Mouse (Mus musculus) cerebellum, postnatal 36 days (tissue): Measurements from ENCODE around the gene Coro1c.
"Not testable (repeated sequence)": the region's sequence is repeated elsewhere in the genome, so short reads cannot be mapped to it uniquely, and the experiment has no call there.

ENCODE experiments used
- DNase-seq, 2 experiments: peaks; one replicate each; pipeline ENCODE4 v3.0.0; 2021 to 2022; ENCODE audit warnings: mixed read lengths in 2 of 2

Coro1c gene

DNA sequence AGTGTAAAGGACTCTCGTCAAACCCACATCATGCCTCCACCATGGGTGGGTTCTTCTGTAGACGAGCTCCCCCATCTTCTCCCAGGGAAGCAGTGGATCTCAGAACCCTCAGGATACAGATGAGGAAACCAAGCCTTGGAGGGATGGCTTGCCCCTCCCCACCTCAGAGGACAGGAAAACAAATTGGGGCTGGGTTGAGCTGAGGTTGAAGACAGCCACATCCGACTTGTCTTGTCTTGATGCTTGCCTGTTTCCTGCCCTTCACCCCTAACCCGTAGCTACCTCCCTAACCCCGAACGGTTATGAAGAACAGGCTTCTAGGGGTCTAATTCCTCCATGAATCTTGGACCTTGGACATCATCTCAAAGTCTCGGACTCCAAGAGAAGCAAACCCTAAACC, 83.0 kb downstream of the Coro1c start:
- no peak for DNase-seq

DNA sequence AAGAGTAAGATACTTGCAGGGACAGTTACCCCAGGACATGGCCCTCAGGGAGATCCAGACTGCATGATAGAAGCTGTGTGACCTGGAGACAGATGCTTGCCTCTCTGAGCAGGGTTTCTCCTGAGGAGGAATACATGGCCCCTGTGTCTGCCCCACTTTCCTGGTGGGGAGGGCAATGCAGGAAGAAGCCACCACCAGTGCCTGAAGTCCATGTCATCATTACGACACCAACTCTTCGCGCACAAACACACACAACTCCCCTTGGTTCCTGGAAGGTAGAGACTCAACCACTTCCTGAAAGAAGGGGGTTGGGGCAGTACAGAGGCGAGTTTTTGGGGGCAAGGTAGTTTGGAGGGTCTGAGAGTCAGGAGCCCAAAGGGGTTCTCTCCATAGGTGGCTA, 84.3 kb downstream of the Coro1c start:
- DNase-seq, result no peak

DNA sequence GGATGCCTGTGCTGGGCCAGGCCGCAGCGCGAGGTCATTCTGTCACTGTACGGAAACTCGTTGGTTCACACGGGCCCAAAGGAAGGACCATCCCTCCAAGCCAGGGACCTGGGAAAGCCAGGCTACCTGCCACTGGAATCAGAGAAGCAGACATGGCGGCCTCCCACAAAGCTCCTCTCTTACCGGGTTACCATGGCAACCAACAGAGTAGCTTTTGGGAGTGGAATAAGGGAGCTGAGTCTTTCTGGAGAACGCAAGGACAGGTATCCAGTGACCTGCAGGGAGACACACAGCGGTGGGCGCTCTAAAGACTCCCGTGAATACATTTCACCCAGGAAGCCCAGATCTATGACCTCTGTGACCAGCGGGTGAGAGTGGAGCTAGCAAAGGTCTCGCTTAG, 90.0 kb downstream of the Coro1c start:
- DNase-seq, result no peak

DNA sequence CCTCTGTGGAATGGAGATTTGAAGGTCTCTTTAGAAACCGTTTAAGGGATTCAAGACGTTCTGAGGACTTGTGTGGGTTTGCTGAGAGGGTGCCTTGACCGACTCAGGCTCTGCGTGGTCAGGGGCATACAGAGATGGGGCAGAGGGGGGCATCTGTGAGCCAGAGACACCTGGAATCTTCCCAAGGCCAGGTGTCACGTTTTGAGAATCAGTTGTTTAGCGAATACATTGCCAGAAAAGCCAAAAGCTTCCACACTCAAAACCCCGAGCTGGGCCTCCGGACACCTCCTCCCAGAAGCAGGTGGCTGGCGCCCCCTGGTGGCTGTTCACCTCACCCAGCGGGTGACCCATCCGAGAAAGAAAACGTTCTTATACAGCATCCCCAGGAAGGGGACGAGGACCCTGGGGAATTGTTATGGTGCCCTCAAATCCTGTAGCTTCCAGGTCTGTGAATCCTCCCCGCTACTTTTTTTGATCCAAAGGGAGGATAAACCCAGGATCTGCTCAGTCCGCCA, 92.9 kb downstream of the Coro1c start:
- peak; percentile 68 to 84 for DNase-seq

DNA sequence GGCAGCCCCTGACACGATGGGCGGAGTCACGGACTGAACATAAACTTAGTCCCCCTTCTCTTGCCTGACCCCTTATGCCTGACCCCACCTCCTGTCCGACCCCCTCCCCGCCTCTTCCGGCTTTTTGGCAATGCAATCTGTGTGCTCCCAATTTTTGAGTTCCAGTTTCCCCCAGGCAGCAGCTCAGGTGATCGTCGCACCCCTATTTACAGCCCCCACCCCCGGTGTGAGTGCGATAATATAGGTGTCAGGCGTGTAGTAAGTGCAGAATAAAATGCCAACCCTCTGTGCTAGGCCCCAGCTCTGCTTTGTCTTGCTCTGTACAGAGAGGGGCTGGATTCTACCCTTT, 93.5 kb downstream of the Coro1c start:
- DNase-seq, result no peak

DNA sequence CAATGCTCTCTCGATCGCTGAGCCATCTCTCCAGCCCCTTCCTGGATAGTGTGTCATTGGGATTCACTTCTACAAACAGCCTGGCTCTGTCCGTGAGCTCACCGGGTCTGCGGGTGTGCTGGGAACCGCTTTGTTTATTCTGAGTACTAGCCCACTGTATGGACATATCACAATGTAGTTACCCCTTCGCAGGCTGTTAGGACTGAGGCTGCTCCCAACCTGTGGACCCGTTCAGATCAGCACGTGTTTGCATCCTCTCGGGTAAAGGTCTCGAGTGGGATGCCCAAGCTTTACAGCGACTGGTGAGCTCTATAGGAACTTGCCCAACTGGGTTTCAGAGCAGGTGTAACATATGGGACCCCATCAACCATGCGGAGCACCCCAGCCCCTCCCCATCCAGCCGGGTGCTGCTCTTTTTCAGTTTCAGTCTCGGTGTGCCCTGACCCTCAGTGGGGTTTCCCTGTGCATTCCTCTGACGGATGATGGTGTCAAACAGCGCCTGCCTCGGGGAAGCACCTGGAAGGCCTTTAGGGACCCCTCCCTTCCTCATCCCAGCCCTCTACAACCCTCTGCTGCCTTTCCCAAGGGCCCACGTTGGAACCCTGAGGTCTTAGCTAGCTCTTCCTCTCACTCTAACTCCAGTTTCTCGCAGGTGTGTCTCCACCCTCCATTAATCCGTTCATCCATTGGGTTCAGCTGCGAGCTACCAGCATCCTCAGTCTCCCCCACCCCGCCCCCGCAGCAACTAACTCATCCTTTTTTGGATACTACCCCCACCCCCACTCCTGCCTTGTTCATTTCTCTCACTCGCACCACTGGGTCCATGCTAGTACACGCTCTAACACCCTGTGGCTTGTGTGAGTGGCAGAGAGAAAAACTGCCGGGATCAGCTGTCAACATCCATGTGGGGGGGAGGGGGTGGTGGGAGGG, 94.2 kb downstream of the Coro1c start:
- no peak for DNase-seq

DNA sequence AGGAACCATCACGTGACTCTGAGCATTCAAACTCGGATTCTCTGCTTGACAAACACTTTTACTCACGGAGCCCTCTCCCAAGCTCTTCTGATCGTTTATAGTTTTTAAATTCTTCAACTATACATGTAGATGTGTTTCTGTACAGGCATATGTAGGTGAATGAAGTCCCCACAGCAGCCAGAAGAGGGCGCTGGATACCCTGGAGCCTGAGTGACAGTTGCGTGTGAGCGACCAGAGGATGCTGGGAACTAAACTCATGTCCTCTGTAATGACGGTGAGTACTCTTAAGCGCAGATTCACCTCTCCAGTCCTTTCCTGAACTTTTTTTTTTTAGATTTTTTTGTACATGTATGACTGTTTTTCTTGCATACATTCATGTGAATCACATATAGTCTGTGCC, 95.0 kb downstream of the Coro1c start:
- DNase-seq, result no peak

DNA sequence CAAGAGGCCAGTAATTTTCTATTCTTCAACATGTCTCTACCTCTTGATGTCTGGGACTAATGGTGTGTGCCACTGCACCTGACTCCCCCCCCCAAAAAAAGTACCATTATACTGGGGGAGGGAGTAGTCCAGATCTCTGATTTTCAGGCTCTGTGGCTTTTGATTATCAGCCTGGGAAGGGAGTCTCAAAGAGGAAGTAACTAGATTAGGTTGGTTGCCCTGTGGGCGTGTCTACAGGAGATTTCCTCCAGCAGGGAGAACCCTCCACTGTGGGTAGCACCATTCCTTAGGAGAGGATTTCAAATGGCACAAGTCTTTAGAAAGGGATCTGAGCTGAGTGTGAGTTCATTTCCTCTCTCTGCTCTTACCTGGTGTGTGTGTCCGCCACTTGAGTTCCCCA, 95.9 kb downstream of the Coro1c start:
- no peak for DNase-seq

DNA sequence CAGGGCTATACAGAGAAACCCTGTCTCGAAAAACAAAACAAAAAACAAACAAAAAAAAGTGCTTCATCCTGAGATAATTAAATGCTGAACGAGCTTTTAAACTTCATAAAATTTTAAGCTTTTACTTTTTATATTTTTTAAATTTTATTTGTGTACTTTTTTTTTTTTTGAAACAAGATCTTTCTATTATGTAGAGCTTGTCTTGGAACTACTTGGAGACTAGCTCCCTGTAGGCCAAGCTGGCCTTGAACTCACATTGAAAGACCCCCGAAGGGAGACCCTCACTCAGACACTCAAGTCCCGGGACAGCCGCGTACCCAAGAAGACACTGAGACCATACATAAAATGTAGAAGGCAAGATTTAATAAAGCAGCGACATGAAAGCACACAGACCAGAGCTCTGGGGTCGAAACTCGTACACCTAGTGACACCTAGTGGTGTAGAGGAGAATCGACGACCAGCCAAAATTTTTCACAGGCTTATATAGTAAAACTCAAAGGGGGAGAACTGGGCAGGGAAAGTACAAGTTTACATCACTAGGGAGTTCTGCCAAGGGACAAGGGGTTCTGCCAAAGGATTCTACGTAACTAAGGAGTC, 96.6 kb downstream of the Coro1c start:
- not testable (repeated sequence) for DNase-seq

DNA sequence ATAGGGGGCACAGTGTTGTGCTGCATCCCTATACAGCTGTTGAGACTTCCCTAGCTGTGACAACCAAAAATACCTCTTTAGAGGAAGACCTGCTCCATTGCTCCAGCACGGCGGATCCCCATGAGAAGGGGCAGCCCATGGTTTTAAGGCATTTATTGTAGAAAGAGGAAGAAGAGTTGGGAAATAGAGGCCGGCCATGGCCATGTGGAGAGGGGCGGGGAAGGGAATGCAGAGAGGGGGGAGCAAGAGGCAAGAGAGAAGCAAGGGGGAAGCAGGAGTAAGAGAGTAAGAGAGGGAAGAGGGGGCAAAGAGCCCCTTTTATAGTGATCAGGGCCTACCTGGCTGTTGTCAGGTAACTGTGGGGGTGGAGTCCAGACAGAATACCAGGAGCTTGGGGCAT, 98.4 kb downstream of the Coro1c start:
- no peak for DNase-seq

DNA sequence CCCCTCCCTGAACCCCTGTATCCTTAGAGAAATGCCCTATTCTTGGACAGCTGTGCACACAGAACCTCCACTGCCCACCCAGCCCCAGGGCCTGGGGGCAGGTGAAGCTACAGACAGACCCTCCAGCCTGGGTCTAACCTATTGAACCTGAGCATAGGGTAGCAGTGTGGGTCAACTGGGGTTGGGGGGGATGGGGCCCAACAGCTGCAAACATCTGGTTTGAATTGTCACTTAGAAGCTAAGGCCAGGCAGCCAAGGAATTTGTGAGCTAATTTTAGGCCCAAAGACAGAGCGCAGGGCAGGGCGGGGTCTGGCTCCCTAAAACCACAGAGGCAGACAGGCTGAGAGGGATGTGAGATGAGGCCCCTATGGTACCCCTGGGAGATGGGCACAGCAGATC, 100.4 kb downstream of the Coro1c start:
- no peak for DNase-seq

DNA sequence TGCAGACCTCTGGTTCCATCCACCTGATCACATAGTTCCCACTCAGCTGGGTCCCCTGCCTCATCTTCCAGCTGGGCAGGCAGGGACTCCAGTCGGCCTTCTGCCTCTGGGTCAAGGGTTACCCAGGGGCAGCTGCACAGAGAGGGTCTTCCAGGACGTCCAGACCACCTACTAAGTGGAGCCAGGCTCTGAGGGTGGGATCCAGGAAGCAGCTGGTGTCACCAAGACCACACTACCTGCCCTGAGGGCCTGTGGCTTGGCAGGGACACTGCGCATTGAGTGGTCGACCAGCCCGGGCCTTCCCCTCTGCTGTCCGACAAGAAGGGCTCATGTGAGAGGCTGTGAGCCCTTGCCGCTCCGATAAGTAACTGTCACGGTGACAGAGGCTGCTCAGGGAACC, 100.8 kb downstream of the Coro1c start:
- no peak for DNase-seq

DNA sequence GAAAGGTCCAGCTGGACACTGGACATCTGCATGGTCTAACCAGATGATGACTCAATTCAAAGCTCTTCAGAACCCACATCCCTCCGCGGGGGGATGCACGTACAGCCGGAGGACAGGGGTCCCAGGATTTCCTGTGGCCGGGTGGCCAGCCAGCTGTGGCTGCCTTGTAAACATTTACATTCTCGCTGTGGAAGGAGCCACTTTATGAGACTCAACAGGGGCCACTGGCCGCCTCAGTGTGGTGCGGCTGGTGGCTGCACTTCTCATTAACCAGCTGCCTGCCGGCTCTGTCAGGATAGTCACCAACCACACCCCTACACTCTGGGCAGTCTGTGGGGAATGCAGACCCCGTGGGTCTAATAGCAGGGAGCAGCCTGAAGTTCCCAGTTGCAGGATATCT, 102.1 kb downstream of the Coro1c start:
- DNase-seq, result no peak

DNA sequence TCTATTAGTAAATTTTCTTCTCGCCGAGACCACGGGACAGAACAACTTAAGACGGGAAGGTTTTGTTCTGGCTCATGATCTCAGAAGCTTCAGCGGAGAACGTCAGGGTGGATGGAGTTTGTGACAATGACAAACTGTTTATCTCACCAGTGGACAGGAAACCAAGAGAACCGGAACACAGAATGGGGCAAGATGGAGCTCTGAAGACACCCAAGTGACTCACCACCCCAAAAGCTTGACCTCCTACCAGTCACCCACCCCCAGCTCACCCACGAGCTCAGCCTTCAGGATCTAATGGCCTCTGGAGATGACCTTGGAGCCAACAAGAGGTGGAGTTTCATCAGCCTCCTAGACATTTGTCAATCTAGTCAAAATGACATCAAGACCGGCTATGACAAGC, 103.3 kb downstream of the Coro1c start:
- no peak for DNase-seq

DNA sequence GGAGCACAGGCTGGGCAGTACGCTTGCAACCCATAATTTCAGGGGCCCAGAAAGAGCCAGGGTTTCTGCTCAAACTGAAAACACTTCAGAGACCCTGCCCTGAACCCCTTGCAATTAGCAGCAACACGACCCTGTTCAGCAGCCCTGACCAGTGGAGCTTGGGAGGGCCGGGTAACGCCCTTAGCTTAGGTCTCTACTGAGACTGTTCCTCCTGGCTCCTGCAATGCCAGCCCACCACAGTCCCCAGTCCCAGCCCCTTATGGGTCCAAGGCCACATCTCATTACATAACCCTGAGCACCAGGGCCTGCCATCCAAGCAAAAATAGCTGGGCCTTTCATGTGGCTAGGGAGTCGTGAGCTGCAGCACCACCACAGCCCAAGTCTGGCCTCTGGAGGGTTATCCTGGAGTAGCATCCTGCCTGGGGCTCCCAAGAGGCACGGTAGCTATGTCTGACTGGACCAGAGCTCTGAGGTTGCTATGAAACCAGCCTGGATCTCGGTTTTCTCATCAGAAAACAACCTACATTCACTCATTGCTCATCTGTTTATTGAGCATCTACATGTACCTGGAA, 104.1 kb downstream of the Coro1c start:
- DNase-seq, result no peak

DNA sequence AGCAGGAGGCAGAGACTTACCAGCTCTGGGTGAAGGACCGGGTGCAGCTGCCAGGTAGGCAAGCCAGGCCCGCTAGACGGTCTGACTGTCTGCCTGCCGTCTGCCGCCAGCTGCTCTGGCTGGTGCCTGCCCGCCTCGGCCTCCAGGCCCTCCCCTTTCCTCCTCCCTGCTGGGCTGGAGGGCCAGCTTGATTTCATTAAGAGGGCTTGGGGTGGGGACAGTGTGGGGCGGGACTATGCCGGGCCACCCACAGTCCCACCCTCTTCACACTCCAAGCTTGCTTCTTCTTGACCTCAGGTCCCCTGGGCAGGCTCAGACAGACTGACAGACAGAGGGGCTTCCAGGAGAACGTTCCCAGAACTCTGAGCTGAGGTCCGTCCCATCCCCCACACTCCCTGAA, 108.3 kb downstream of the Coro1c start, which contains the start of gene Tmem119:
Tmem119 (minus strand) TSS at position 237 of the 400 bp plus-strand sequence.
- DNase-seq, result no peak

DNA sequence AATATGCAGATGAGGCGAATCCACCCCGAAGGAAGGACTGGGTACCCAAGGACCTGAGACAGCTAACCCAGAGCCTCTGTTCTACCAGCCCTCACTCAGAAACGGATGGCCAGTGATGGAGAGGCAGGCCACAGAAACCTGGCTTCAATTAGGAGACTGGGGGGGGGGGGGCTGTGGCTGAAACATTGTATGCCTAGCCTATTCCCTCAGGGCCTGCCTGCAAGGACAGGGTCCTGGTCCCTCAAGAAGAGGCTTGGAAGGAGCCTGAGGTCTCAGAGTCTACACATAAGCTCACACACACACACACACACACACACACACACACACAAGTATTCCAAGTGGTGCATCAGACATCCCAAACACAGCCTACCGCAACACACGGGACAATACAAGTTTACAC, 108.9 kb downstream of the Coro1c start:
- DNase-seq, result no peak

DNA sequence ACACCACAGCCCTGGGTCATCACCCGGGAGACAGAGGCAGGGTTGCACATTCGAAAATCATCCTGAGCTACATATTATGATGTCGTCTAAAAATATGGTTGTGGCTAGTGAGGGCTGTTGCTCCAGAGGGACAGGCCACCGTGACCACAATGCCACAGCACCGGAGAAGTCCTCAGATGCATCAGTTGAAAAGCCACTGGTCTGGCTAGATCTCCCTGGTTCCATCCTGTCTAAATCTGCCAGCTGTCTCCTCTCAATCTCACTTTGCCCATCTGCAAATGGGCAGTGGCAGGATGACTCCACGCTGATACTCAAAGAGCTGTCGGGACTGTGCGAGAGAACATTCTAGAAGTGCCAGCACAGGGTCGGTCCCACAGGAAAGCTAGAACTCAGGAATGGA, 110.0 kb downstream of the Coro1c start:
- DNase-seq, result no peak

DNA sequence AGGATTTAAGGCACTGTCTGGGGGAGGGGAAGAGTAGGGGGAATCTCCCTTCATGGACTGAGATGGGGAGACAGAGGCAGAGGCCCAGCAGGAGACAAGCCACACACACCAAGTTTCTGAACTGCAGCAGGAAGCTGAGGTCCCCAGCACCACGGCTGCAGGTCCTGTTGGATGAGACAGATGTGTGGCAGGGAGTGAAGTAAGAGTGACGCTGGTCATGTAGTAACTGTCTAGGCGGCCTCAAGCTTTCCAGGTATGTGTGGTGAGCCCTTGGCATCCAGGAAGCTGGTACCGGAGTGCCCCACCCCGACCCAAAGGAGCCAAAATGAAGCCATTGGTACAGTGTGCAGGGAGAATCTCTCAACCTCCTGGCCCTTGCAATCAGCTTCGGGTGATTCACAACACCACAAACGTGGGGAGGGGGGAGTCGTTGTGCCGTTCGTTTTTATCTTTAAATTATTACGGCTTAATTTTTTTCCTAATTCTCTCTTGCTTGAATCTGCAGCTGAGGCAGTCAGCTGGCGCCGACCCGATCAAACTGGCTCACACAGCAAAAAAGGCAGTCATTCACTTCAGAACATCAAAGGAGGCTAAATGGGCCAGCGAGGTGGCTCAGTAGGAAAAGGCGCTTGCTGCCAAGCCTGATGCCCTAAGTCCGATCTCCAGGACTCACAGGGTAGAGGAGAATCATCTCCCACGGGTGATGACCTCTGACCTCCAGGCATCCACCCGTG, 111.2 kb downstream of the Coro1c start:
- DNase-seq, result no peak

DNA sequence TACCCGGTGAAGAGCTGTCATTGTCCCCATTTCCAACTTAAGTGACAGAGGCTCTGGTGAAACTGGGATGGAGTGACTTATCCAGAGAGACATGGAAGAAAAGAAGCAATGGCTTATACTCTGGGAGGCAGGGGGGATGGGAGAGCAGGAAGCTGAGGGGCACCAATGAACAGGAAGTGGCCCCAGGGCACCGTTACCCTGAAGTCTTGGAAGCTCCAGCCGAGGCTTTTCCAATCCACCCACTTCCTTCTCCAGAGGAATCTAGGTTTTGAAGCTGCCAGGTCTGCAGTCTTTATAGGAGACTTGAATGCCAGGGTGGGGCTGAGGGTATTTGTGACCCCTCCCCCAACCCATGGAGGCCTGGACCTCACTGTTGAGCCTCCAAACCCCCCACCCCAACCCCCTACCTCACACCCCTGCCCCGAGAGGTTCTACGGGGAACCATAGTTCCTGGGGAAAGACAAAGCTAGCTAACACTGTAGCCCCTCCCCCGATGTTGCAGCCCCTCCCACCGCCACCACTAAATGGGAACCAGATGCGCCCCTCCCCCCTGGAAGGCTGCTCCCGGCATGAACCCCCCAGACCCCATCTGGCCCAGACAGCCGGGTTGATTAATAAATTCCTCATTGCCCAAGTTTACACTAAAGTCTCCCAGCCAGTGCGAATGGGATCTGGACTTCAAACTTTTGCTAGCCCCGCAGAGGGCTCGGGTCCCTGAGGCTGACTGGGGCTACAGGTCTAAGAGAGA, 112.0 kb downstream of the Coro1c start:
- no peak for DNase-seq
